Mouse (Mus musculus) G1E (cell line): Measurements from ENCODE around the gene Ppp1r9a. TPM values are rescaled to one million over a fixed set of nuclear protein-coding genes. Genes with fewer than 3 reads are reported as not detected.

Experiments used
- ATAC-seq: 2 replicates; pipeline ENCODE4 v1.8.0; 2016; ENCODE audit warnings: mild to moderate bottlenecking; ENCODE audit not compliant: insufficient number of reproducible peaks, poor library complexity, low FRiP score, severe bottlenecking; ENCODE audit errors: extremely low read depth
- DNase-seq: peaks from one replicate; pipeline ENCODE4 v3.0.0; 2012; ENCODE audit warnings: low spot score
- H3K27me3 ChIP-seq: 2 replicates; pipeline ENCODE4 v1.6.1; 2012; ENCODE audit warnings: mild to moderate bottlenecking, low read length, inconsistent platforms; ENCODE audit not compliant: insufficient read depth
- H3K36me3 ChIP-seq: replicated peaks from 2 replicates; pipeline ENCODE3; 2012; ENCODE audit warnings: mild to moderate bottlenecking, inconsistent platforms
- H3K4me1 ChIP-seq: 2 replicates; pipeline ENCODE4 v1.6.1; 2012; ENCODE audit warnings: low read depth, low read length, inconsistent platforms, mixed read lengths; ENCODE audit not compliant: insufficient read depth
- H3K4me3 ChIP-seq: 2 replicates; pipeline ENCODE4 v1.5.1; 2012; ENCODE audit warnings: low read depth, mild to moderate bottlenecking, inconsistent platforms, low read length, moderate library complexity, mixed read lengths
- H3K9me3 ChIP-seq: replicated peaks from 2 replicates; pipeline ENCODE4 v1.6.1; 2012; ENCODE audit warnings: inconsistent platforms
- CTCF ChIP-seq: IDR thresholded peaks from 2 replicates; pipeline ENCODE4 v1.5.1; 2012; ENCODE audit warnings: low read depth, low read length, inconsistent platforms, mixed read lengths
- GATA1 ChIP-seq: IDR thresholded peaks from 2 replicates; pipeline ENCODE4 v1.6.1; 2012; ENCODE audit warnings: borderline replicate concordance, low read length, inconsistent platforms, mixed read lengths
- GATA2 ChIP-seq: IDR thresholded peaks from 2 replicates; pipeline ENCODE4 v1.6.1; 2012; ENCODE audit warnings: low read depth, low read length, inconsistent platforms, borderline replicate concordance
- POLR2AphosphoS5 ChIP-seq: IDR thresholded peaks from 2 replicates; pipeline ENCODE4 v1.6.1; 2012; ENCODE audit warnings: low read depth, low read length, inconsistent platforms; ENCODE audit not compliant: insufficient replicate concordance
- TAL1 ChIP-seq: conservative IDR thresholded peaks from 2 replicates; pipeline ENCODE4 v1.6.1; 2012; ENCODE audit warnings: low read depth, low read length, inconsistent platforms, mixed read lengths
- polyA plus RNA-seq: library from polyadenylated mRNA; stranded (reverse); fragments of >175 nt; gene quantifications from 2 replicates; pipeline ENCODE4 v1.2.3, GENCODE M21; 2012
- total RNA-seq, 2 experiments: library from RNA; stranded (forward) in 1 of 2; stranded (reverse) in 1 of 2; fragments of 200-1000 nt in 1 of 2; fragments of >200 nt in 1 of 2; fragmentation: Nextera tagmentation in 1 of 2; gene quantifications; 2 replicates each; pipeline ENCODE4 v1.2.3; 2014 to 2017

The Ppp1r9a gene
- total and polyA plus RNA-seq, 3 experiments, result 0.01 to 0.33 TPM; not detected in 1

DNA sequence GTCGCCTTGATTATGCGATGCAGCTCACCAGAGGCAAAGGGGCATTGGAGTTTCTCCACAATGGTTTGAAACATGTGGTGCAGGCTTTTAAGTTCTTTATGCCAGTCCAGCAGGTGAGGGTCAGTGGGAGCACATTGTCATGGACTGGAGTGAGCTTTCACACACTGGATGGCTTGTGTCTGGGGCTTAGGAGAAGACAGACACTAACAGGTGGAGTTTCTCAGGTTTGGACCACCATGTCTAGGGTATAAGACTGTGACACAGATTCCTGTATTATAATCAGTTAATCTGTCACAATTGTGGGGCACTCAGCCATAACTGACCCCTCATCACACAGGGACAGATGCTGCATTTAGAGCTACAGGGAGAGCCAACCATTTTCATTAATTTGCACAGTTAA, 124.5 kb downstream of the Ppp1r9a start:
- Histone ChIP-seq H3K4me1 (no peaks in the 10 kb centered on the region), H3K9me3 (no peaks in the 10 kb centered on the region), H3K27me3 (peaks cover 34% of the 10 kb centered on the region), H3K4me3 (no peak overlapping the region), H3K36me3 (no peaks in the 10 kb centered on the region)
- no peak for ATAC-seq
- TF ChIP-seq CTCF (no peak), POLR2AphosphoS5 (no peak), GATA2 (no peak), GATA1 (no peak), TAL1 (no peak)
- DNase-seq, result no peak

DNA sequence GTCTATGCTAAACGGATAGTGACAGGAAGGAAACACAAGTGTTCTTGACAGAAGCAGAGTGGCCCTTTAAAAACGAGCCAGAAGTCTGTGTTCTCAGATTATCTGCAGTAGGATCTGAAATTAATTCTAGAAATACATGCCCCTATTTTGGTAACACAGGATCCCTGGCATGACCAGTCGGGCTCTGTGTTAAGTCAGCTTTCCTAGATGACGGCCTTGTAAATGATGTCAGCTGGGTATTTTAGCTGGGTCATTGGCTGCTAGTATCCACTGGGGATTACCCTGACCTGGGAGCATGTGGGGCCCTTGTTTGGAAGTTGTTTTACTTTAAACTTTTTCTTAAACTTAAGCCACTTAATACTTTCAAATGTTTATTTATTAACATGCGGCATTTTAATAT, 125.1 kb downstream of the Ppp1r9a start:
- H3K4me3 ChIP-seq, result no peak overlapping the region
- H3K36me3 ChIP-seq, result no peaks in the 10 kb centered on the region
- no peak for DNase-seq
- TF ChIP-seq POLR2AphosphoS5 (no peak), CTCF (no peak), GATA2 (no peak)
- H3K9me3 ChIP-seq, result no peaks in the 10 kb centered on the region
- peaks cover 34% of the 10 kb centered on the region for H3K27me3 ChIP-seq
- no peak for ATAC-seq
- H3K4me1 ChIP-seq, result no peaks in the 10 kb centered on the region

GRCm38 (mm10) chr6:5029205-5029927, 126.6 kb downstream of the Ppp1r9a start:
- no peaks in the 10 kb centered on the region for H3K9me3 ChIP-seq
- TF ChIP-seq GATA1 (no peak), POLR2AphosphoS5 (no peak), CTCF (no peak), TAL1 (no peak), GATA2 (no peak)
- H3K36me3 ChIP-seq, result no peaks in the 10 kb centered on the region
- DNase-seq (no peak), ATAC-seq (no peak)
- no peaks in the 10 kb centered on the region for H3K4me1 ChIP-seq
- H3K27me3 ChIP-seq, result peaks cover 34% of the 10 kb centered on the region
- H3K4me3 ChIP-seq, result no peak overlapping the region

DNA sequence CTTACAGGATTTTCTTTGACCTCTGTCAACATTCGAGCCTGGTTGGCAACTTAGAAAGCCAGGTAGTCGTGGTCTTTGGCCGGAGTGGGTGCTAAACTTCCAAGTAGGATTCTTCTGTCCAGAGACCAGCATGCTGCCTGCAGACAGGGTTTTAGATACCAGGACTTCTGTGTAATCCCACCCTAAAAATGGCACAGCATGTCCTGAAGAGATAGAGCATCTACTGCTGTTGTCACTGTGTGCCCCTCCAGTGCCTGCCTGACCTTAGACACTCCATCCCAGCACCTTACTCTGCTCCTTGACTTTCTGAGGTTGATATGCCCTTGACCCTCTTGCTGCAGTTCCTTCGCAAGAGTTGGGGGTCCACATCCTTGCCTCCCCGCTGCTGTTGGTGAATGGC, 127.2 kb downstream of the Ppp1r9a start:
- H3K4me3 ChIP-seq, result no peak overlapping the region
- H3K9me3 ChIP-seq, result no peaks in the 10 kb centered on the region
- no peak for TF ChIP-seq TAL1
- no peak for TF ChIP-seq POLR2AphosphoS5
- no peak for TF ChIP-seq GATA1
- TF ChIP-seq CTCF, result no peak
- no peak for TF ChIP-seq GATA2
- ATAC-seq, result no peak
- DNase-seq, result no peak
- H3K4me1 ChIP-seq, result no peaks in the 10 kb centered on the region
- H3K27me3 ChIP-seq, result peaks cover 34% of the 10 kb centered on the region
- H3K36me3 ChIP-seq, result no peaks in the 10 kb centered on the region

GRCm38 (mm10) chr6:5032986-5033633, 130.4 kb downstream of the Ppp1r9a start:
- no peak overlapping the region for H3K4me3 ChIP-seq
- H3K27me3 ChIP-seq, result peaks cover 17% of the 10 kb centered on the region
- DNase-seq (no peak), ATAC-seq (no peak)
- H3K4me1 ChIP-seq, result no peaks in the 10 kb centered on the region
- no peaks in the 10 kb centered on the region for H3K9me3 ChIP-seq
- TF ChIP-seq GATA2 (no peak), CTCF (no peak), POLR2AphosphoS5 (no peak), GATA1 (no peak), TAL1 (no peak)
- H3K36me3 ChIP-seq, result no peaks in the 10 kb centered on the region

GRCm38 (mm10) chr6:5037225-5037624, 134.5 kb downstream of the Ppp1r9a start:
- DNase-seq, result no peak
- no peak for ATAC-seq
- no peaks in the 10 kb centered on the region for H3K36me3 ChIP-seq
- H3K4me3 ChIP-seq, result no peak overlapping the region
- H3K27me3 ChIP-seq, result no peaks in the 10 kb centered on the region; the same call in 1 of the 2 replicates
- H3K9me3 ChIP-seq, result no peaks in the 10 kb centered on the region
- H3K4me1 ChIP-seq, result no peaks in the 10 kb centered on the region
- no peak for TF ChIP-seq CTCF
- TF ChIP-seq GATA1, result no peak
- no peak for TF ChIP-seq POLR2AphosphoS5
- no peak for TF ChIP-seq TAL1
- no peak for TF ChIP-seq GATA2
